ENCODE assay signal across 8 mouse cellular contexts in the genomic region with DNA sequence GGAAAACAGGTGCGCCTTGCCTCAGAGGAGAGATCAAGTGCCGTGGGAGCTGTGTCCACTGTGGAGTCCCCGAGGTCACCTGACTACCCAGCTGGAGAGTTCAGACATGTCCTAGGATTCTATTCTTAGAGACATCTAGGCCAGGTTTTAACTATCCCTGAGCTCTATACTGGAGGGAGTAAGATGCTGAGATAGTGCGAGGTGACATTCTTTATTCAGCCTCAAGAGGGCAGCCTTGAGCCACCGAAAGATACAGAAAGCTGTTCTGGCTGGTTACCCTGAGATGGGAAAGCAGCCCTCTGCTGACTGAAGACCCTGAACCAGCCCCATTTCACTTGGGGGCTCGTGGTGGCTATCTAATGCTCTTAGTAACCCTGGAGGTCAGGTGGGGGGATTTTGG. TPM values are rescaled to one million over a fixed set of nuclear protein-coding genes. Genes with fewer than 3 reads are reported as not detected.
DNase-seq lines count a peak whose midpoint lies in the region; ATAC-seq and TF ChIP-seq lines count a peak whose summit lies in the region.

No protein-coding gene starts in this region.

- H3K36me3 ChIP-seq in ES-Bruce4 (ENCODE audit: control insufficient read depth, insufficient read depth, low read length, poor library complexity, severe bottlenecking): no peaks in the 10 kb centered on the region
- peaks cover 22% of the 10 kb centered on the region for H3K36me3 ChIP-seq in embryonic facial prominence, embryonic 13.5 days
- peaks cover 3% of the 10 kb centered on the region; the same call in 1 of the 2 replicates for H3K36me3 ChIP-seq in heart, embryonic 15.5 days
- H3K36me3 ChIP-seq in kidney, postnatal 0 days (ENCODE audit: insufficient read depth, low read length): no peaks in the 10 kb centered on the region

- peaks cover 4% of the 10 kb centered on the region for H3K4me1 ChIP-seq in ES-Bruce4 (ENCODE audit: control insufficient read depth, insufficient read depth, low read length)
- H3K4me1 ChIP-seq in bone marrow, adult 2 months (ENCODE audit: control insufficient read depth, insufficient read depth, low read length): no peaks in the 10 kb centered on the region
- peaks cover 30% of the 10 kb centered on the region for H3K4me1 ChIP-seq in embryonic facial prominence, embryonic 13.5 days
- H3K4me1 ChIP-seq in heart, embryonic 15.5 days (replicated peaks): peaks cover 49% of the 10 kb centered on the region
- H3K4me1 ChIP-seq in kidney, postnatal 0 days (replicated peaks; ENCODE audit: insufficient read depth, low read length): 0 out of 2 replicates have a peak, but pooled peaks cover 3% of the 10 kb centered on the region

- peak overlapping the region; percentile 24 for H3K4me2 ChIP-seq in embryonic facial prominence, embryonic 13.5 days
- H3K4me2 ChIP-seq in heart, embryonic 15.5 days: no peak overlapping the region
- H3K4me2 ChIP-seq in kidney, postnatal 0 days (ENCODE audit: low read length): no peak overlapping the region

- DNase-seq in kidney, postnatal 0 days (ENCODE audit: low spot score): peak; percentile 85
- DNase-seq in liver: peak; percentile 56
- DNase-seq in natural killer cell, adult 2 months (ENCODE audit: low spot score in 2 of 2): peak; percentile 34 to 43
- DNase-seq in thymus, postnatal 25 days: peak; percentile 49

- 28% methylated on average over 6 of the region's 6 CpGs for WGBS in bone marrow, adult 2 months
- WGBS in embryonic facial prominence, embryonic 13.5 days: 6% methylated on average over 6 of the region's 6 CpGs
- 9% methylated on average over 6 of the region's 6 CpGs for WGBS in heart, embryonic 15.5 days
- 5% methylated on average over 6 of the region's 6 CpGs for WGBS in kidney, postnatal 0 days

- ATAC-seq in embryonic facial prominence, embryonic 13.5 days (ENCODE audit: insufficient number of reproducible peaks, insufficient read depth, low FRiP score, low TSS enrichment, low read depth): no peak
- 0 out of 2 replicates have a peak, but pooled peaks have one; percentile 2 for ATAC-seq in heart, embryonic 15.5 days (replicated peaks; ENCODE audit: insufficient number of reproducible peaks, insufficient read depth, low FRiP score, low read depth)
- ATAC-seq in kidney, postnatal 0 days (replicated peaks; ENCODE audit: low FRiP score, low read depth): peak; percentile 11; the same call in 1 of the 2 replicates

- no peaks in the 10 kb centered on the region for H3K9me3 ChIP-seq in ES-Bruce4 (replicated peaks; ENCODE audit: control insufficient read depth, insufficient read depth, low read length, poor library complexity, severe bottlenecking)
- no peaks in the 10 kb centered on the region for H3K9me3 ChIP-seq in embryonic facial prominence, embryonic 13.5 days
- no peaks in the 10 kb centered on the region for H3K9me3 ChIP-seq in heart, embryonic 15.5 days (replicated peaks)
- no peaks in the 10 kb centered on the region for H3K9me3 ChIP-seq in kidney, postnatal 0 days (replicated peaks; ENCODE audit: low read length)

- H3K9ac ChIP-seq in ES-Bruce4 (ENCODE audit: low read depth, poor library complexity, severe bottlenecking): no peak overlapping the region
- H3K9ac ChIP-seq in embryonic facial prominence, embryonic 13.5 days: no peak overlapping the region
- peak overlapping the region; percentile 18; the same call in 1 of the 2 replicates for H3K9ac ChIP-seq in heart, embryonic 15.5 days
- H3K9ac ChIP-seq in kidney, postnatal 0 days (ENCODE audit: low read depth, low read length): no peak overlapping the region

- no peak for TF ChIP-seq POLR2A in ES-Bruce4 (IDR thresholded peaks at IDR 0.05; ENCODE audit: insufficient read depth, low read length)
- TF ChIP-seq POLR2A in bone marrow, adult 2 months (IDR thresholded peaks at IDR 0.05; ENCODE audit: borderline replicate concordance, control insufficient read depth, low read depth, low read length): no peak

- no peak for TF ChIP-seq EP300 in ES-Bruce4 (IDR thresholded peaks at IDR 0.05; ENCODE audit: insufficient read depth, low read depth, low read length)

- TF ChIP-seq CTCF in ES-Bruce4 (IDR thresholded peaks at IDR 0.05; ENCODE audit: low read depth, low read length): peak; percentile 58
- TF ChIP-seq CTCF in bone marrow, adult 2 months (IDR thresholded peaks at IDR 0.05; ENCODE audit: control insufficient read depth, insufficient read depth, low read length): peak; percentile 40; the same call in 1 of the 2 replicates
- peak; percentile 92 for TF ChIP-seq CTCF in kidney, postnatal 0 days (IDR thresholded peaks at IDR 0.05; ENCODE audit: low read depth)

- H3K27ac ChIP-seq in ES-Bruce4 (ENCODE audit: insufficient read depth, low read length): no peak overlapping the region
- no peak overlapping the region for H3K27ac ChIP-seq in bone marrow, adult 2 months (ENCODE audit: control insufficient read depth, insufficient read depth, low read depth, low read length, poor library complexity)
- peak overlapping the region; percentile 68; the same call in 1 of the 2 replicates for H3K27ac ChIP-seq in embryonic facial prominence, embryonic 13.5 days
- H3K27ac ChIP-seq in heart, embryonic 15.5 days: peak overlapping the region; percentile 96
- no peak overlapping the region; the same call in 1 of the 2 replicates for H3K27ac ChIP-seq in kidney, postnatal 0 days

- no peaks in the 10 kb centered on the region for H3K27me3 ChIP-seq in ES-Bruce4 (ENCODE audit: control insufficient read depth, insufficient read depth, low read length, poor library complexity, severe bottlenecking)
- peaks cover 6% of the 10 kb centered on the region; the same call in 1 of the 2 replicates for H3K27me3 ChIP-seq in embryonic facial prominence, embryonic 13.5 days
- peaks cover 10% of the 10 kb centered on the region; the same call in 1 of the 2 replicates for H3K27me3 ChIP-seq in heart, embryonic 15.5 days
- peaks cover 23% of the 10 kb centered on the region for H3K27me3 ChIP-seq in kidney, postnatal 0 days (ENCODE audit: insufficient read depth, low read length)

- peak overlapping the region; percentile 2; the same call in 1 of the 2 replicates for H3K4me3 ChIP-seq in ES-Bruce4 (ENCODE audit: low read depth, low read length)
- H3K4me3 ChIP-seq in bone marrow, adult 2 months (replicated peaks; ENCODE audit: control insufficient read depth, low read depth, low read length): no peak overlapping the region
- no peak overlapping the region for H3K4me3 ChIP-seq in embryonic facial prominence, embryonic 13.5 days
- H3K4me3 ChIP-seq in heart, embryonic 15.5 days: no peak overlapping the region
- no peak overlapping the region for H3K4me3 ChIP-seq in kidney, postnatal 0 days (replicated peaks; ENCODE audit: low read depth, low read length)

RNA-seq across cellular contexts. Expression of gene B230104I21Rik, which starts 7.1 kb away (rescaled TPM):
- polyA plus RNA-seq in ES-Bruce4 (2011; ENCODE audit: insufficient read depth, insufficient read length, low read depth, missing spikeins): not detected in 2 replicates
- polyA plus RNA-seq in bone marrow, adult 2 months (2011; ENCODE audit: insufficient read depth, insufficient read length, low replicate concordance, missing spikeins): not detected in 2 replicates
- polyA plus RNA-seq in embryonic facial prominence, embryonic 13.5 days (2015; fragmentation: Nextera tagmentation; extraction: Ambion mirVana): not detected in 2 replicates
- polyA plus RNA-seq in heart, embryonic 15.5 days (2015; fragmentation: Nextera tagmentation; extraction: Ambion mirVana): not detected in 2 replicates
- polyA plus RNA-seq in kidney, postnatal 0 days (2015; fragmentation: Nextera tagmentation; extraction: Ambion mirVana): not detected in 2 replicates

RNA-seq across cellular contexts. Expression of gene Arhgef16, which starts 27.4 kb away (rescaled TPM):
- polyA plus RNA-seq in ES-Bruce4 (2011; ENCODE audit: insufficient read depth, insufficient read length, low read depth, missing spikeins): 37.2 and 38.5 TPM in 2 replicates
- 1.7 TPM in 1 of 2 replicates, not detected in the other for polyA plus RNA-seq in bone marrow, adult 2 months (2011; ENCODE audit: insufficient read depth, insufficient read length, low replicate concordance, missing spikeins)
- polyA plus RNA-seq in embryonic facial prominence, embryonic 13.5 days (2015; fragmentation: Nextera tagmentation; extraction: Ambion mirVana): 5.9 and 7.7 TPM in 2 replicates
- 1.8 and 5.7 TPM in 2 replicates for polyA plus RNA-seq in heart, embryonic 15.5 days (2015; fragmentation: Nextera tagmentation; extraction: Ambion mirVana)
- 39.8 and 44.6 TPM in 2 replicates for polyA plus RNA-seq in kidney, postnatal 0 days (2015; fragmentation: Nextera tagmentation; extraction: Ambion mirVana)

Comparison
In these comparisons a context has a peak if more than half of its experiments do, and no peak if none do; other contexts are left out.
1. H3K27ac ChIP-seq: peak in embryonic facial prominence, embryonic 13.5 days (single experiment) and heart, embryonic 15.5 days (single experiment); none in ES-Bruce4 (single experiment), bone marrow, adult 2 months (single experiment) and kidney, postnatal 0 days (single experiment).
2. CTCF ChIP-seq: peak in every context shown above with its lines; median percentile 92 in kidney, postnatal 0 days; 58 in ES-Bruce4; 40 in bone marrow, adult 2 months.
3. Peak in every context shown above with its lines, with median percentiles within 50 percentile points of each other: DNase-seq.